In the genomic region with DNA sequence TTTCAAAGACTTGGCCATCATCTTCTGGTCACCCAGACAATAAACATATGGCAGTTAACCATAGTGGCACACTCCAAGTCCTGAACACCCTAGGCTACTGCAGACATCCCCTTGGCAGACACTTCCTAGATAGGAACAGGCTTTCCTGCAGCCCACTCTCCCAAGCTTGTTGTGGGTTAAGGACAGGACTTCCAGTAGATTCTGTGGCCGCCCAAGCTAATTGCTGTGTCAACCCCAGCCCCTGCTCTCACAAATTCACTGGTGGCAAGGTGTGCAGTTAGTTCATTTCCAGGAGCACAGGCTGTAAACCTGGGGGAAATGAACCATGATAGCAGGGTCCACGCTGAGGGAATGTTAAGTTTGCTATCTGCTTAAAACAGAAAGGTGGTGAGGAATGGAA, we compare ENCODE assay signal across 26 mouse cellular contexts. TPM values are rescaled to one million over a fixed set of nuclear protein-coding genes. Genes with fewer than 3 reads are reported as not detected.
DNase-seq lines count a peak whose midpoint lies in the region; ATAC-seq and TF ChIP-seq lines count a peak whose summit lies in the region.
"Had no signal": no experiment of that assay in that cellular context is flagged by ENCODE, and none has a peak within 500 bp of the region (broad histone marks: within the 10 kb centered on the region; RNA-seq: fewer than 3 reads in every experiment).

No protein-coding gene starts in this region.

- no peak overlapping the region for H3K4me3 ChIP-seq in embryonic facial prominence, embryonic 11.5 days (ENCODE audit: low read depth, low read length)
- no peak overlapping the region for H3K4me3 ChIP-seq in embryonic facial prominence, embryonic 10.5 days
- H3K4me3 ChIP-seq in lung, postnatal 0 days (ENCODE audit: low read depth, low read length): no peak overlapping the region
- peak overlapping the region; percentile 54 for H3K4me3 ChIP-seq in limb, embryonic 15.5 days
- H3K4me3 ChIP-seq: erythroblast, embryonic 14.5 days; left cerebral cortex, adult 2 months had no signal

- TF ChIP-seq EP300 in lung, postnatal 0 days (IDR thresholded peaks at IDR 0.05): no peak

- peaks cover 14% of the 10 kb centered on the region for H3K27me3 ChIP-seq in embryonic facial prominence, embryonic 11.5 days (ENCODE audit: control insufficient read depth, insufficient read depth, low read length)
- H3K27me3 ChIP-seq in embryonic facial prominence, embryonic 10.5 days (replicated peaks; ENCODE audit: low read depth, poor library complexity, severe bottlenecking): peaks cover 66% of the 10 kb centered on the region
- H3K27me3 ChIP-seq in lung, postnatal 0 days (replicated peaks; ENCODE audit: insufficient read depth, low read length): 0 out of 2 replicates have a peak, but pooled peaks cover 4% of the 10 kb centered on the region
- peaks cover 9% of the 10 kb centered on the region; the same call in 1 of the 2 replicates for H3K27me3 ChIP-seq in limb, embryonic 15.5 days

- no peak overlapping the region for H3K4me2 ChIP-seq in embryonic facial prominence, embryonic 11.5 days (ENCODE audit: low read depth, low read length)
- 0 out of 2 replicates have a peak overlapping the region, but pooled peaks have one; percentile 71 for H3K4me2 ChIP-seq in lung, postnatal 0 days (replicated peaks; ENCODE audit: low read depth, low read length)
- H3K4me2 ChIP-seq in limb, embryonic 15.5 days: peak overlapping the region; percentile 65
- H3K4me2 ChIP-seq: hindbrain, embryonic 13.5 days; liver, embryonic 11.5 days had no signal

- H3K9ac ChIP-seq in embryonic facial prominence, embryonic 11.5 days (replicated peaks; ENCODE audit: low read length): no peak overlapping the region
- H3K9ac ChIP-seq in lung, postnatal 0 days (replicated peaks; ENCODE audit: low read depth): no peak overlapping the region
- no peak overlapping the region for H3K9ac ChIP-seq in limb, embryonic 15.5 days
- H3K9ac ChIP-seq: forebrain, postnatal 0 days; hindbrain, embryonic 13.5 days; lung, embryonic 15.5 days had no signal

- H3K27ac ChIP-seq in embryonic facial prominence, embryonic 11.5 days (replicated peaks; ENCODE audit: low read depth, low read length): no peak overlapping the region
- H3K27ac ChIP-seq in embryonic facial prominence, embryonic 10.5 days (replicated peaks): no peak overlapping the region
- H3K27ac ChIP-seq in lung, postnatal 0 days (ENCODE audit: low read length): no peak overlapping the region
- H3K27ac ChIP-seq in limb, embryonic 15.5 days: peak overlapping the region; percentile 93; the same call in 1 of the 2 replicates
- H3K27ac ChIP-seq: hindbrain, embryonic 13.5 days; left cerebral cortex, adult 2 months; lung, embryonic 15.5 days; stomach, postnatal 0 days had no signal

- intact Hi-C loops in heart, postnatal 10 days (cut with DNase I): loop anchor here (5.0 kb wide), 3 partner anchors 55 to 1075 kb away; no protein-coding TSS in a partner anchor

- no peaks in the 10 kb centered on the region for H3K9me3 ChIP-seq in embryonic facial prominence, embryonic 11.5 days (replicated peaks; ENCODE audit: control insufficient read depth, low read length)
- no peaks in the 10 kb centered on the region for H3K9me3 ChIP-seq in embryonic facial prominence, embryonic 10.5 days
- H3K9me3 ChIP-seq in lung, postnatal 0 days (ENCODE audit: low read length): no peaks in the 10 kb centered on the region
- H3K9me3 ChIP-seq in limb, embryonic 15.5 days: no peaks in the 10 kb centered on the region
- H3K9me3 ChIP-seq: hindbrain, embryonic 13.5 days; lung, embryonic 15.5 days had no signal

- H3K4me1 ChIP-seq in embryonic facial prominence, embryonic 11.5 days (ENCODE audit: control insufficient read depth, insufficient read depth, low read length): no peaks in the 10 kb centered on the region
- peaks cover 28% of the 10 kb centered on the region for H3K4me1 ChIP-seq in embryonic facial prominence, embryonic 10.5 days
- 0 out of 2 replicates have a peak, but pooled peaks cover 9% of the 10 kb centered on the region for H3K4me1 ChIP-seq in lung, postnatal 0 days (ENCODE audit: insufficient read depth, low read depth, low read length)
- peaks cover 10% of the 10 kb centered on the region; the same call in 1 of the 2 replicates for H3K4me1 ChIP-seq in limb, embryonic 15.5 days
- H3K4me1 ChIP-seq: lung, embryonic 15.5 days had no signal

- no peak for TF ChIP-seq CTCF in lung, postnatal 0 days (IDR thresholded peaks at IDR 0.05)

- H3K36me3 ChIP-seq in embryonic facial prominence, embryonic 11.5 days (replicated peaks; ENCODE audit: control insufficient read depth, insufficient read depth, low read depth, low read length): no peaks in the 10 kb centered on the region
- H3K36me3 ChIP-seq in embryonic facial prominence, embryonic 10.5 days (replicated peaks): no peaks in the 10 kb centered on the region
- H3K36me3 ChIP-seq in lung, postnatal 0 days (ENCODE audit: insufficient read depth, low read length): no peaks in the 10 kb centered on the region
- H3K36me3 ChIP-seq in limb, embryonic 15.5 days: no peaks in the 10 kb centered on the region
- H3K36me3 ChIP-seq: hindbrain, embryonic 13.5 days; lung, embryonic 15.5 days had no signal

- DNase-seq in embryonic facial prominence, embryonic 11.5 days (ENCODE audit: low spot score): peak; percentile 8
- DNase-seq in embryonic facial prominence, embryonic 10.5 days (ENCODE audit: low spot score): no peak
- no peak for DNase-seq in lung, postnatal 0 days (ENCODE audit: low spot score)
- no peak for DNase-seq in lung, postnatal 36 days
- DNase-seq in heart, postnatal 10 days: peak; percentile 13 to 18
- no peak for DNase-seq in kidney, adult 8-10 months
- no peak for DNase-seq in spleen, postnatal 14 days (ENCODE audit: low spot score in 2 of 2)
- DNase-seq: cerebellum, adult 11 months; forebrain, postnatal 0 days; gastrocnemius, postnatal 14 days; kidney, postnatal 10 days; right cerebral cortex, adult 18-20 months; thymus, postnatal 36 days had no signal

- WGBS in embryonic facial prominence, embryonic 11.5 days: 26% methylated on average over 2 of the region's 2 CpGs
- 37% methylated on average over 2 of the region's 2 CpGs for WGBS in embryonic facial prominence, embryonic 10.5 days
- WGBS in lung, postnatal 0 days: 70% methylated on average over 2 of the region's 2 CpGs
- WGBS in limb, embryonic 15.5 days: 41% methylated on average over 2 of the region's 2 CpGs

- no peak for ATAC-seq in embryonic facial prominence, embryonic 11.5 days (replicated peaks; ENCODE audit: insufficient number of reproducible peaks, low FRiP score, low TSS enrichment, low read depth)
- ATAC-seq in lung, postnatal 0 days: no peak
- no peak for ATAC-seq in limb, embryonic 15.5 days (ENCODE audit: insufficient number of reproducible peaks, low FRiP score, low TSS enrichment, low read depth)
- ATAC-seq: forebrain, postnatal 0 days; intestine, embryonic 16.5 days had no signal

RNA-seq across cellular contexts. Expression of a gene that starts 1.2 kb away (rescaled TPM):
- 6.9 and 9.5 TPM in 2 replicates for polyA plus RNA-seq in embryonic facial prominence, embryonic 11.5 days (2014; fragmentation: Nextera tagmentation; extraction: Ambion mirVana)
- polyA plus RNA-seq in embryonic facial prominence, embryonic 10.5 days (2016; fragmentation: Nextera tagmentation; extraction: Ambion mirVana): 0.70 and 2.7 TPM in 2 replicates
- polyA plus RNA-seq in lung, postnatal 0 days (2015; fragmentation: Nextera tagmentation; extraction: Ambion mirVana): 42.1 and 56.5 TPM in 2 replicates
- 10 to 100 TPM; 24.6 to 30.9 TPM for total RNA-seq in heart, postnatal 10 days (2021)
- polyA plus RNA-seq in limb, embryonic 15.5 days (2015; fragmentation: Nextera tagmentation; extraction: Ambion mirVana): 51.1 and 58.5 TPM in 2 replicates
- total RNA-seq: common myeloid progenitor, adult 5-6 weeks; layer of hippocampus, adult 8-10 months; left cerebral cortex, adult 2 months; megakaryocyte, adult 5-6 weeks; monocyte, adult 5-6 weeks; neutrophil, adult 5-6 weeks had no signal
- polyA plus RNA-seq: erythroblast, embryonic 14.5 days had no signal

Comparison
In these comparisons a context has a peak if more than half of its experiments do, and no peak if none do; other contexts are left out.
1. DNase-seq: peak in embryonic facial prominence, embryonic 11.5 days (single experiment) and heart, postnatal 10 days (2 of 2); none in embryonic facial prominence, embryonic 10.5 days (single experiment), lung, postnatal 0 days (single experiment), lung, postnatal 36 days (single experiment), kidney, adult 8-10 months (0 of 2) and spleen, postnatal 14 days (0 of 2).